Mouse (Mus musculus) kidney, adult 8-10 months (tissue): ENCODE data around the gene Fastkd2.

Experiments
- DNase-seq, 2 experiments: peaks; one replicate each; pipeline ENCODE4 v3.0.0; 2022

Gene Fastkd2

GRCm38 (mm10) chr1:63730240-63730771, at the start of gene Fastkd2, which contains the start of gene Mdh1b:
Gene Fastkd2 (plus strand): TSS chr1:63730614.
Gene Mdh1b (minus strand): TSS chr1:63730318.
- peak; percentile 88 to 91 for DNase-seq

GRCm38 (mm10) chr1:63686827-63687226, 43.6 kb upstream of the Fastkd2 start, which contains the start of gene Dytn:
Gene Dytn (minus strand): TSS chr1:63686927.
- no peak for DNase-seq

GRCm38 (mm10) chr1:63696861-63697260, 33.6 kb upstream of the Fastkd2 start:
- no peak for DNase-seq

GRCm38 (mm10) chr1:63705733-63706132, 24.7 kb upstream of the Fastkd2 start:
- peak in 1 of 2 experiments; percentile 2 for DNase-seq

- no peak for DNase-seq
Measured at GRCm38 (mm10) chr1:63708876-63709275, 21.5 kb upstream of the Fastkd2 start.

GRCm38 (mm10) chr1:63720161-63720560, 10.3 kb upstream of the Fastkd2 start:
- DNase-seq, result no peak

- no peak for DNase-seq
Measured at GRCm38 (mm10) chr1:63729796-63730195, 618 bp upstream of the Fastkd2 start.

- DNase-seq, result no peak
Measured at GRCm38 (mm10) chr1:63756005-63756404, 25.6 kb downstream of the Fastkd2 start.

GRCm38 (mm10) chr1:63763212-63763694, 32.8 kb downstream of the Fastkd2 start:
- DNase-seq, result peak; percentile 1 to 18

- no peak for DNase-seq
Measured at GRCm38 (mm10) chr1:63763881-63764386, 33.5 kb downstream of the Fastkd2 start.

- no peak for DNase-seq
Measured at GRCm38 (mm10) chr1:63764395-63764794, 34.0 kb downstream of the Fastkd2 start.

GRCm38 (mm10) chr1:63768112-63768511, 37.7 kb downstream of the Fastkd2 start:
- no peak for DNase-seq

GRCm38 (mm10) chr1:63769167-63769566, 38.8 kb downstream of the Fastkd2 start, which contains the start of gene 4933402D24Rik:
Gene 4933402D24Rik (minus strand): TSS chr1:63769267.
- DNase-seq, result no peak

GRCm38 (mm10) chr1:63770309-63770708, 39.9 kb downstream of the Fastkd2 start:
- DNase-seq, result no peak

- DNase-seq, result no peak
Measured at GRCm38 (mm10) chr1:63776396-63776795, 46.0 kb downstream of the Fastkd2 start.

- DNase-seq, result no peak
Measured at GRCm38 (mm10) chr1:63776902-63777630, 46.7 kb downstream of the Fastkd2 start.

- DNase-seq, result no peak
Measured at GRCm38 (mm10) chr1:63794326-63794725, 63.9 kb downstream of the Fastkd2 start.
